13 mouse cellular contexts compared by ENCODE assay signal in genomic region chr1:186171691-186172090, GRCm38 (mm10).
"Had no signal": no experiment of that assay in that cellular context is flagged by ENCODE, and none has a peak within 500 bp of the region (broad histone marks: within the 10 kb centered on the region; RNA-seq: fewer than 3 reads in every experiment).

No protein-coding gene starts in this region.

- DNase-seq: gastrocnemius, adult 2 months; gastrocnemius, postnatal 10 days; gastrocnemius, postnatal 25 days; heart, adult 2 months; heart, postnatal 14 days; heart, postnatal 36 days; kidney, adult 11 months; kidney, adult 2 months; kidney, adult 9 months; kidney, postnatal 14 days; kidney, postnatal 36 days; liver; liver, embryonic 13.5 days had no signal
